Mouse (Mus musculus) liver, embryonic 11.5 days (tissue): Measurements from ENCODE around the gene Olfr721-ps1. TPM values are rescaled to one million over a fixed set of nuclear protein-coding genes. Genes with fewer than 3 reads are reported as not detected.

ENCODE experiments used
- ATAC-seq: fragments of 200-750 bp; cut with Nextera tagmentation; replicated peaks from 2 replicates; pipeline ENCODE4 v1.8.0; 2017; ENCODE audit warnings: moderate number of reproducible peaks, mild to moderate bottlenecking, moderate TSS enrichment, moderate library complexity; ENCODE audit not compliant: low FRiP score
- DNase-seq: peaks from one replicate; pipeline ENCODE4 v3.0.0-alpha.2; 2017; ENCODE audit warnings: low spot score
- H3K27ac ChIP-seq: fragments of 300-500 bp; sonication (generic); 2 replicates; pipeline ENCODE4 v1.5.1; 2014; ENCODE audit warnings: mild to moderate bottlenecking, low read depth, low read length, control low read depth
- H3K27me3 ChIP-seq: fragments of 300-500 bp; sonication (generic); replicated peaks from 2 replicates; pipeline ENCODE4 v1.6.1; 2014; ENCODE audit warnings: low read length, mixed read lengths; ENCODE audit not compliant: control insufficient read depth, insufficient read depth
- H3K36me3 ChIP-seq: fragments of 300-500 bp; sonication (generic); 2 replicates; pipeline ENCODE4 v1.6.1; 2014; ENCODE audit warnings: mild to moderate bottlenecking, low read length, moderate library complexity, mixed read lengths; ENCODE audit not compliant: control insufficient read depth, insufficient read depth
- H3K4me1 ChIP-seq: fragments of 300-500 bp; sonication (generic); replicated peaks from 2 replicates; pipeline ENCODE4 v1.6.1; 2014; ENCODE audit warnings: low read length, mixed read lengths; ENCODE audit not compliant: control insufficient read depth, insufficient read depth
- H3K4me2 ChIP-seq: fragments of 300-500 bp; sonication (generic); 2 replicates; pipeline ENCODE4 v1.6.1; 2014; ENCODE audit warnings: mild to moderate bottlenecking, control low read depth, moderate library complexity
- H3K4me3 ChIP-seq: fragments of 300-500 bp; sonication (generic); 2 replicates; pipeline ENCODE4 v1.5.1; 2014; ENCODE audit warnings: low read depth, low read length, control low read depth
- H3K9ac ChIP-seq: fragments of 300-500 bp; sonication (generic); 2 replicates; pipeline ENCODE4 v1.6.1; 2014; ENCODE audit warnings: low read depth, low read length, control low read depth
- H3K9me3 ChIP-seq: fragments of 300-500 bp; sonication (generic); 2 replicates; pipeline ENCODE4 v1.6.1; 2016; ENCODE audit warnings: low read length, inconsistent platforms, mixed read lengths; ENCODE audit not compliant: control insufficient read depth
- WGBS: fragments of 180-500 bp; shearing (Covaris S2); extraction: QIAGEN DNeasy Blood & Tissue Kit; methylation state at CpG from one replicate; pipeline ENCODE4 v1.1.7; 2014; 5-methylcytosine and 5-hydroxymethylcytosine counted together
- polyA plus RNA-seq: library from polyadenylated mRNA; unstranded; fragments of >200 nt; fragmentation: Nextera tagmentation; extraction: Ambion mirVana; gene quantifications from 2 replicates; pipeline ENCODE4 v1.2.1, GENCODE M21; 2014

Olfr721-ps1 gene
- polyA plus RNA-seq = not detected in 2 replicates

- Histone ChIP-seq H3K4me3 (no peak within 1 kb of the TSS), H3K27ac (no peak within 1 kb of the TSS), H3K36me3 (no peaks in the 10 kb centered on the region), H3K4me1 (no peaks in the 10 kb centered on the region), H3K27me3 (no peaks in the 10 kb centered on the region), H3K9me3 (no peaks in the 10 kb centered on the region), H3K4me2 (no peak within 1 kb of the TSS), H3K9ac (no peak within 1 kb of the TSS)
- no peak for DNase-seq
- ATAC-seq = no peak
- 78% methylated on average over 2 of the region's 2 CpGs for WGBS
These were observed at the start of gene Olfr721-ps1 for GRCm38 (mm10) chr14:14400998-14401397. TSS of gene Olfr721-ps1 (plus strand) at chr14:14401298.

DNA sequence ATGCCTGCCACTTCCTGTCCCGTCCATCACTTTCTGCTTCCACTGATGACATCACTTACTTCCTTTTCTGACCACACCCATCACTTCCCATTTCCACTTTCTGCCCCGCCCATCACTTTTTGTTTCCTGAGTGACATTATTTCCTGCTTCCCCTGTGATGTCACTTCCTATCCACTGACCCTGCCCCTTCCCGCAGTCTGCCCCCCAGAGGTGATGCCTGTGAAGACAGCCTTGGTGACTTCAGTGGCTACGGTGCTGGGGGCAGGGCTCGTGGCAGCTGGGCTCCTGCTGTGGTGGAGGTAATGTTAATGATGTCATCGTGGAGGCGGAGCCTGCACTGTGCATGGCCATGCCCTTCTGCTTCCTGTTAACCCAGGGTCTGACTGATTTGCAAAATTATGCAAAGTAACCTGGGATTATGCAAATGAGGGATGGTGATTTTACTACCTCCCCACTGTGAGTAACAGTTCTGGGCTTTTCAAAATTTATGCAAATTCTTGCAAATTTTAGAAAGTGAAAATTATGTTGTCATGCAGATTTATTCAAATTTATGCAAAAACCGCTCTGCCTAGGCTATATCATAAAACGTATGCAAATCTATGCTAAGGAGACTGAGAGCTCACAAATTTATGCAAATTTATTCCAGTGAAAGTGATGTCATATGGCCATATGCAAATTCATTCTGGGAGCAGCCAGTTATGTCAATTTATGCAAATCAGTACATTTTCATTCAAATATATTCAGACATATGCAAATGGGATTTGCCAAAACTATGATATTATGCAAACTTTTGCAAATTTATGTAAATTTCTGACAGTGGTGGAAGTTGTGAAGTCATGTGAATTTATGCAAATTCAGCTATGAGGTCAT is 49.1 kb upstream of the Olfr721-ps1 start:
- Histone ChIP-seq H3K27ac (no peak overlapping the region), H3K4me2 (no peak overlapping the region), H3K9ac (no peak overlapping the region), H3K36me3 (peaks cover 6% of the 10 kb centered on the region), H3K4me1 (no peaks in the 10 kb centered on the region), H3K9me3 (peaks cover 70% of the 10 kb centered on the region), H3K4me3 (no peak overlapping the region), H3K27me3 (no peaks in the 10 kb centered on the region)
- WGBS = 95% methylated on average over 9 of the region's 9 CpGs
- no peak for DNase-seq
- no peak for ATAC-seq

DNA sequence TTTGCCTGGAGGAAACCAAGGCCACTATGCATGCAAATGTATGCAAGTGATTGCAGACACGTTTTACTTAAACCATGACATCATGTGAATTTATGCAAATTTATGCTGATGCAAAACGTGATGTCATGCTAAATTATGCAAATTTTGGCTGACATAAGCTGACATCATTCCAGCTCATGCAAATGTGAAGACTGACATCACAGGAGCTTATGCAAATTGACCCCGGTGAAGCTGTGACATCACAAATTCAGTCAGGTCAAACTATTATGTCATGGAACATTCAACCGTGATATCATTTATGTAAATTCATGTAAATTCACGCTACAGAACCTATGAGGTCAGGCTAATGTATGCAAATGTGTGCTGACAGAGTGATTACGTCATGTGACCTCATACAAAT is 48.5 kb upstream of the Olfr721-ps1 start:
- no peak overlapping the region for H3K27ac ChIP-seq
- H3K4me3 ChIP-seq = no peak overlapping the region
- 80% methylated on average over 6 of the region's 6 CpGs for WGBS
- DNase-seq = no peak
- H3K4me2 ChIP-seq = no peak overlapping the region
- H3K9ac ChIP-seq = no peak overlapping the region
- ATAC-seq = no peak
- H3K27me3 ChIP-seq = no peaks in the 10 kb centered on the region
- no peaks in the 10 kb centered on the region for H3K4me1 ChIP-seq
- peaks cover 6% of the 10 kb centered on the region for H3K36me3 ChIP-seq
- H3K9me3 ChIP-seq = peaks cover 65% of the 10 kb centered on the region

DNA sequence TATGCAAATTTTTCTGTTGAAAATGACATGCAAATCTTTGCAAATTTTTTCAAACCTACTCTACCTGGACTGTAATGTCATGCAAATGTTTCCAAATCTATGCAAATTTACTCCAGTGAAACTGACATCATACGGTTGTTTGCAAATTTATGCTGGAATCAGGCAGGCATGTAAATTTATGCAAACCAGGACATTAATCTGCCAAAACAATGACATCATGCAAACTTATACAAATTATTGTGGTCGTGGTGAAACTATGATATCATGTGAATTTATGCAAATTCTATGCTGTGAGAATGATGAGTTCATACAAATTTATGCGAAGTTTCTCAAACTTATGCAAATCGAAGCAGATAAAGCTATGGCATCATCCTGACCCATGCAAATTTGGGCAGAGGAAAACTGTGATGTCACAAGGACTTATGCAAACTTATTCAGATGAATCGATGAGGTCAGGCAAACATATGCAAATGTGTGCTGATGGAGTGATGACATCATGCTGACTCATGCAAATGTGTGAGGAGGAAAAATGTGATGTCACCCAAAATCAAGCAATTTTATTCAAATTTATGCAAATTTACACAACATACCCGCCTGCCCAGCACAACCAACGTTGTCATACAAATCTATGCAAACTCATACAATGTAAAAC is 47.9 kb upstream of the Olfr721-ps1 start:
- 88% methylated on average over 7 of the region's 7 CpGs for WGBS
- ATAC-seq (no peak), DNase-seq (no peak)
- H3K4me2 ChIP-seq = no peak overlapping the region
- H3K27ac ChIP-seq = no peak overlapping the region
- peaks cover 6% of the 10 kb centered on the region for H3K36me3 ChIP-seq
- peaks cover 59% of the 10 kb centered on the region for H3K9me3 ChIP-seq
- H3K4me1 ChIP-seq = no peaks in the 10 kb centered on the region
- H3K4me3 ChIP-seq = no peak overlapping the region
- no peak overlapping the region for H3K9ac ChIP-seq
- no peaks in the 10 kb centered on the region for H3K27me3 ChIP-seq

DNA sequence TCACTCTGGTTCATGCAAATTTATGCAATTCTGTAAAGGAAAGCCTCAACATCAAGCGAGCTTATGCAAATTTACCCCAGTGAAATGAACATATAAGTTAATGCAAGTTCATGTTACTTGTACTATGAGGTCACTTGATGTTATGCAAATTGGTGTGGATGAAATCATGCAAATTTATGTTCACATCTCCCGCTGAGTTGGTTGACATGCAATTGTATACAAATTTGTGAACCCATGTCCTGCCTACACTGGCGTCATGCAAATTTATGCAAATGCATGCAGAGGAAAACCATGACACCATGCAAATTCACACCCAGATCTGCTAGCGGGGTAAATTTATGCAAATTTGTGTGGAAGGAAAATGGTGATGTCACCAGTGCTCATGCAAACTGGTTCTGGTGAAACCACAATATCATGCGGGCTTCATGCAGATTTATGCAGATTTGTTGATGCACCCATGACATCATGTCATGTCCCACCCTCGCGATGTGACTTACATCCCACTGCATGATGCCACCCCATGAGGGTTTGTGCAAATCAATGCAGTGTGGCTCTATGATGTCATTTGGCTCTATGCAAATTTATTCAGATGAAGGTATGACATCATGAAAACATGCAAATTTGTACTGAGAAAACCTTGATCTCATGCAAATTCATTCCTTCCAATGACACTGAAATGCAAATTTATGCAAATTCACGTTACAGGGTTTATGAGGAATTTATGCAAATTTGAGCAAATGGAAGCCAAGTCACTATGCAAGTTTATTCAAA is 47.2 kb upstream of the Olfr721-ps1 start:
- 91% methylated on average over 8 of the region's 8 CpGs for WGBS
- Histone ChIP-seq H3K9ac (no peak overlapping the region), H3K27me3 (no peaks in the 10 kb centered on the region), H3K36me3 (peaks cover 6% of the 10 kb centered on the region; the same call in 1 of the 2 replicates), H3K27ac (no peak overlapping the region), H3K4me1 (no peaks in the 10 kb centered on the region), H3K4me2 (no peak overlapping the region), H3K4me3 (no peak overlapping the region), H3K9me3 (peaks cover 54% of the 10 kb centered on the region)
- ATAC-seq = no peak
- DNase-seq = no peak

DNA sequence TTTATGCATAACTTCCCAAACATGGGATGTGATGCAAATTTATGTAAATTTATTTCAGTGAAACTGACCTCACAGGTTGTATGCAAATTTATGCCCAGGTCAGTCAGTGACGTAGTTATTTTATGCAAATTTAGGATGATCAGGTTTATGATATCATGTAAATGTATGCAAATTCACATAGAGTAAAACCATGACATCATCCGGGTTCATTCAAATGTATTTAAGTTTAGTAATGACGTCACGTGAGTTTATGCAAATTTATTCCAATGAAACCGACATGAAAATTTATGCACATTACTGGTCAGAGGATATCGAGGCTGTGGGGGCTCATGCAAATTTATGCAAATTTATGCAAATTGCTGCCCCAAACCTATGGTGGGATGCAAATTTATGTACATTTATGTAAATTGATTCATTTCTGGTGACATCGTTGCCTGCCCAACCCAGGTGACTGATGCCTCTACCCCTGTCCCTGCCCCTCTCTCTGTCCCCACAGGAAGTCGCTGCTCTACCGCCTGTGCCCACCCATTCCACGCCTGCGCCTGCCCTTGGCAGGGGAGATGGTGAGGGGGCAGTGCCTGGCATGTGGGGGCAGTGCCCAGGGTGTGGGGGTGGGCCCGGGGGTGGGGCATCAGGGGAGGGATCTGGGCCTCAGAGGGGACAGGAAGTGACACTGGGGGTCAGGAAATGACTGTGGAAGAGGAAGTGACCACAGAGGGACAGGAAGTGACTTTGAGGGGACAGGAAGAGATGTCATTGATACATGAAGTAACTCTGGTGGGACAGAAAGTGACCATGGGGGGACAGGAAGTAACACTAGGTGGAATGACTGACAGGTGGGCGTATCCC is 46.4 kb upstream of the Olfr721-ps1 start:
- no peak overlapping the region for H3K27ac ChIP-seq
- H3K4me1 ChIP-seq = no peaks in the 10 kb centered on the region
- ATAC-seq (no peak), DNase-seq (no peak)
- H3K27me3 ChIP-seq = no peaks in the 10 kb centered on the region
- no peak overlapping the region for H3K4me3 ChIP-seq
- no peak overlapping the region for H3K9ac ChIP-seq
- 94% methylated on average over 13 of the region's 13 CpGs for WGBS
- peaks cover 46% of the 10 kb centered on the region for H3K9me3 ChIP-seq
- H3K4me2 ChIP-seq = no peak overlapping the region
- peaks cover 6% of the 10 kb centered on the region; the same call in 1 of the 2 replicates for H3K36me3 ChIP-seq

GRCm38 (mm10) chr14:14355360-14355646 is 45.8 kb upstream of the Olfr721-ps1 start:
- 0 out of 2 replicates have a peak, but pooled peaks have one; percentile 33 for ATAC-seq

DNA sequence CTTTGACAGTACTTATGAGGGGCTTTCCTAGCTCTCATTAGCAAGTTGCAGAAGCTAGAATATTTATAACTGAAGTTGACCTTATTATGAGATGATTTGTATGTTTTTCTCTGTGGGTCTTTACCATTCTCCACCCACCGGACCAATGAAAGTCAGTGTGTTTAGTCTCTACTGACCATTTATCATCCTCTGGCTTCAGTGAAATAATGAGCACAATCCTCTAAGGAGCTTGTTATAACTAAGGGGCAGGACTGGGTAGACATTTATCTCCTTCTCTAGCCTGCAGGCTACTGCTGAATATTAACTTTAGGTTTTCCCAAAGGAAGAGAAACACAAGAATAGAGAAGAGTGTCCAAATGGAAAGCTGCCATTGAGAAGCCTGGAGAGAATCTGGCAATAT is 5.6 kb upstream of the Olfr721-ps1 start:
- Histone ChIP-seq H3K36me3 (no peaks in the 10 kb centered on the region), H3K9ac (no peak overlapping the region), H3K27ac (no peak overlapping the region), H3K4me2 (no peak overlapping the region), H3K4me3 (no peak overlapping the region), H3K27me3 (no peaks in the 10 kb centered on the region), H3K9me3 (no peaks in the 10 kb centered on the region), H3K4me1 (no peaks in the 10 kb centered on the region)
- WGBS = 68% methylated on average over 1 of the region's 1 CpGs
- ATAC-seq (no peak), DNase-seq (no peak)

More at GRCm38 (mm10) chr14:14355360-14355646, 45.8 kb upstream of the Olfr721-ps1 start:
- no peak overlapping the region for H3K27ac ChIP-seq
- no peak for DNase-seq
- H3K4me2 ChIP-seq = no peak overlapping the region
- no peaks in the 10 kb centered on the region for H3K27me3 ChIP-seq
- H3K9ac ChIP-seq = no peak overlapping the region
- H3K36me3 ChIP-seq = peaks cover 2% of the 10 kb centered on the region; the same call in 1 of the 2 replicates
- H3K9me3 ChIP-seq = peaks cover 40% of the 10 kb centered on the region
- 83% methylated on average over 8 of the region's 8 CpGs for WGBS
- H3K4me1 ChIP-seq = no peaks in the 10 kb centered on the region
- no peak overlapping the region for H3K4me3 ChIP-seq
